Mouse (Mus musculus) pancreas, adult 10 weeks (tissue): ENCODE measurements around the gene Actn2. TPM values are rescaled to one million over a fixed set of nuclear protein-coding genes. Genes with fewer than 3 reads are reported as not detected.

Experiments
- polyA plus RNA-seq: library from polyadenylated mRNA; stranded (reverse); fragments of 350-450 nt; fragmentation: Illumina TruSeq; extraction: RNeasy Lipid Tissue Mini Kit (QIAGEN cat#74804); gene quantifications from one replicate; pipeline ENCODE4 v1.2.3, GENCODE M21; 2015; ENCODE audit warnings: low read depth, low replicate concordance; ENCODE audit not compliant: insufficient read depth

Actn2 gene
- not detected for polyA plus RNA-seq

GRCm38 (mm10) chr13:12340183-12340975, at the start of gene Actn2:
Gene Actn2 (minus strand): TSS chr13:12340760.

GRCm38 (mm10) chr13:12257391-12258380, 82.9 kb downstream of the Actn2 start, which contains the start of gene Mtr:
Gene Mtr (minus strand): TSS chr13:12258113.

Other genes with a start within 250 kb of the Actn2 start
- 1.2 TPM for gene Ryr2, start 233.8 kb downstream of the Actn2 start, polyA plus RNA-seq
- 2.8 TPM for gene Mtr, start 82.6 kb downstream of the Actn2 start, polyA plus RNA-seq
- gene Heatr1, start 54.3 kb upstream of the Actn2 start, polyA plus RNA-seq: 8.6 TPM
- gene Lgals8, start 124.2 kb upstream of the Actn2 start, polyA plus RNA-seq: 9.7 TPM
- gene Edaradd, start 179.7 kb upstream of the Actn2 start, polyA plus RNA-seq: 4.4 TPM
- gene Ero1lb, start 225.1 kb upstream of the Actn2 start, polyA plus RNA-seq: 125 TPM